Mouse (Mus musculus): ENCODE results near the gene Rsg1.

- no peak for TF ChIP-seq CTCF (IDR thresholded peaks at IDR 0.05; ENCODE audit: extremely low read depth, insufficient read length, insufficient replicate concordance, low read depth, low read length)
- no peak for TF ChIP-seq POLR2A (IDR thresholded peaks at IDR 0.05; ENCODE audit: low read depth, low read length)
Observed at GRCm38 (mm10) chr4:141238492-141239387, 25.0 kb downstream of the Rsg1 start.
